Mouse (Mus musculus): Measurements from ENCODE around the gene Efcab10. TPM values are rescaled to one million over a fixed set of nuclear protein-coding genes. Genes with fewer than 3 reads are reported as not detected.

Efcab10 gene
- polyA plus RNA-seq (2012; rRNA removed; ENCODE audit: low replicate concordance) = not detected in 2 replicates

DNA sequence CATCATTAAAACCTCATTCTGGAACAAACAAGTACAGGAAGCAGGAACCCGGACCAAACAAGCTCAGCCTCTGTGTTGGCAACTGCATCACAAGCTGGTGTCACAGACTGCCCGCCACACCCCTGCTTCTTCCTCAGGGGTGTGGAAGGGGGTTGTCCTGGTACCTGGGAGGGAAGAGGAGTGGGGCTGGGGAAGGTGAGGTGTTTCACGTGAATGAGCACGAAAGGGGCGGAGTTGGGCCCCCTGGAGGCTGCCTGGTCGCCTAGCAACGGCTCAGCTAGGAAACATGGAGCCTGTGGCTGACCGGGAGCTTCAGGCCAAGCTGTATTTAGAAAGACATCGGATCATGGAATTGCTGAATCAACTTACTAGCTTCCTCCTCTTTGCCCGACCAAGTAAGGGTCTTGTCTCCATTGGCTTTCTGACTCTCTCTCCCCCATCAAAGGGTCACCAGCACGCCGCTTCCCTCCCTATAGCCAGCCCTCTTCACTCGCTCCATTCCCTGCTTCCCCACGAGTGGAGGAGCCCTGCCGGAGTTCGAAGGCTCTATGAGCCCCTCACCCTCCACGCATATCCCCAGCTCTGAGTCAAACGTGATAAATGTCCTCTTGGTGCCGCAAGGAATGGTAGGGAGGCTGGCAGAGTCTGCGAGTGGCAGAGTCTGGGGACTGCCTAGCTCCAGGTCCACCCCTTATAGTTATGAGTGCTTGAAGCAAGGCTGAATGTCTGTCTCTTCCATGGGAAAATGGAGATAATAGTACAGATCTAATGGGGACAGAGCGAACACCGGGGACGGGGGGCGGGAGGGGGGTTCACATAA lies at the start of gene Efcab10:
Efcab10 (plus strand) TSS at position 51 of the 820 bp plus-strand sequence.

DNA sequence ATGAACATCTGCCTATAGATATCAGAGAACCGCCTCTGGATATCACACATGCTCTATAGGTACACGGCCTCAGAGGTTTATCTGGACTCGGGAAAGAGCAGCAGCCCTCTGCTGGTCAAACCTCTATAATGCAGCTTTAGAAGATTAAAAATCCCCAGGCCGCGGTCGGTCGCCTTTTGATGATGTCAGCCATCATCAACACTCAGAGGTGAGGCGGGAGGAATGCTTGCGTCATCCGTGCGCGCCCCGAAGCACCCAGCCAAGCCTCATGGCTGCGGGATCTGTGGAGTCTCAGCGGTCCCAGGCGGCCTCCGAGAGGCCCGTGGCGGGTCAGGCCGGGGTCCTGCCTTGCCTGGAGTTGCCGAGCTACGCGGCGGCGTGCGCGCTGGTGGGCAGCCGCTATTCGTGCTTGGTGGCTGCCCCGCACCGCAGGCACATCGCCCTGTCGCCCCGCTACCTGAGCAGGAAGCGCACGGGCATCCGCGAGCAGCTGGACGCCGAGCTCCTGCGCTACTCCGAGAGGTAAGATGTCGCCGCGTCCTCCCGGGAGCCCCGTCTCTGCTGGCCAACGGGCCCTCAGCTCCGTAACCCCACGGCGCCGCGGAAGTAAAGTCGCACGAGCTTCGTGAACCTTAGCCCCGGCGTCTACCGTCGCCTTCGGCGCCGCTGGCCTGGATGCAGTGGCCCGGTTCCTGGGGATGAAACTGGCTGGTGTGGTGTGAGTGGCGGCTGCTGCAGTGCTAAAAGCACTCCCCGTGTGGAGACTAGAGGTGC lies 34.9 kb downstream of the Efcab10 start, which contains the start of gene Twistnb:
Twistnb (plus strand) TSS at position 249 of the 774 bp plus-strand sequence.

Other genes starting within 250 kb of the Efcab10 start
- 30.1 and 41.6 TPM in 2 replicates for gene Atxn7l1, start 247.2 kb upstream of the Efcab10 start, polyA plus RNA-seq (2012; rRNA removed; ENCODE audit: low replicate concordance)
- 12.2 and 41.2 TPM in 2 replicates for gene Twistnb, start 34.8 kb downstream of the Efcab10 start, polyA plus RNA-seq (2012; rRNA removed; ENCODE audit: low replicate concordance)

Data from subcutaneous adipose tissue, adult 2 months (tissue).